Mouse (Mus musculus): ENCODE measurements around the gene Mylk3.

The Mylk3 gene

DNA sequence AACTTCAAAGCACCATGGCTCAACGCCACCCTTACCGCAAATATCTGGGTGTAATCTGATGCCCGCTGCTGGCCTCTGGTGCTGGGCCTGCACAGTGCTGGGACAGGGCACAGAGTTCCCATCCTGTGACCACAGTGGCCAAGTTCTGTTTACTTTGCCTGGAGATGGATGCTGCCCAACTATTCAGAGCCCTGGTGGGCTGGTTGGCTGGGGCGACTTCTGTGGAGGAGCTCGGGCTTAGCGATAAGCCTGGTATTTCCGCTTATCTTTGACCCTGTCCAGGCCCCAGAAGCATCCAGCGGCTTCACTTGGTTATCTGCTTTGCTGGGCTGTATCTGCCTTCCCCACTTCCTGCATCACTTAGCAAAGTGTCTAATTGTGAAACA lies 5.3 kb downstream of the Mylk3 start:
- no peak for DNase-seq (ENCODE audit: low spot score in 2 of 2)

DNA sequence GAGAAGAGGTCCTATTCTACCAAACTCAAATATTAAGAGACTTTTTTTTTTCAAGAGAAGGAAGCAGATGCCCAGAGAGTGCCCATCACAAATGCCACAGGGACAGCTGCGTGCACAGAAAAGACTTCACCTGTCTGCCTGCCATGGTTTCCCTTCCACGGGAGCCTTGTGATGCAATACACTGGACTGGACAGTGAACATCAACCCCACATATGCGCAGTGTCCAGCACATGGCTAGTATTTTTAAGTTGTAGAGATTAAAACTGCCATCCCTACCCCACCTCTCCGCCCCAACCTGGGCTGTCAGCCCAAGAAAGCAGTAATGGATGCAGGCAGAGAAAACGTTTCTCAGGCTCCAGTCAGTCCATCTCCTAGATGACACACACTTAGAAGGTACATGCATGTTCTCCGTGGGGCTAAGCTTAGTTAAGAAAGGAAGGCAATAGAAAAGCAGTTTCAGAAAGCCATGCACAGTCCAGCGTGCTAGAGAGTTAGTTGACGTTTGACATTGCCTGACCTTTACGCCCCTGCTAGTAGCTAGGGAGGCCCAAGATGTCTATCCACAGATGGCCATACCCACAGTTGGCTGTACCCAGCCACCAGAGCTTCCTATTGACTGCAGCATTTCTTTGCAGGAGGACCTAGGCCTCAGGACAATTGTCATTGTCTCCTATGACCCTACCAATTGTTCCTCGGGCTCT lies 5.9 kb downstream of the Mylk3 start:
- DNase-seq (ENCODE audit: low spot score in 2 of 2): no peak

GRCm38 (mm10) chr8:85379142-85379781 lies 6.9 kb downstream of the Mylk3 start:
- peak; percentile 33 to 59 for DNase-seq (ENCODE audit: low spot score in 2 of 2)

- no peak for DNase-seq (ENCODE audit: low spot score in 2 of 2)
Measured at GRCm38 (mm10) chr8:85376516-85376915, 9.6 kb downstream of the Mylk3 start.

DNA sequence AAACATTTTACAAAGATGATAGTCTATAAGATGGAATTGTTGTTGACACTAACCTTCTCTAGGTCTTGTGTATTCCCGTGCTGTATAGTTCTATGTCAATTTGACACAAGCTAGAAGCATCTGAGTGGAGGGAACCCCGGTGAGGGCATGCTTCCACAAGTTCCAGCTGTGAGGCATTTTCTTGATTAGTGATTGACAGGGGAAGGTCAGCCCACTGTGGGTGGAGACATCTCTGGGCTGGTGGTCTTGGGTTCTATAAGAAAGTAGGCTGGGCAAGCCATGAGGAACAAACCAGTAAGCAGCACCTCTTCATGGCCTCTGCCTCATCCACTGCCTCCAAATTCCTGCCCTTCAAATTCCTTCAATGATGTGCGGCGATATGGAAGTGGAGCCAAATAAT lies 11.9 kb downstream of the Mylk3 start:
- no peak for DNase-seq (ENCODE audit: low spot score in 2 of 2)

DNA sequence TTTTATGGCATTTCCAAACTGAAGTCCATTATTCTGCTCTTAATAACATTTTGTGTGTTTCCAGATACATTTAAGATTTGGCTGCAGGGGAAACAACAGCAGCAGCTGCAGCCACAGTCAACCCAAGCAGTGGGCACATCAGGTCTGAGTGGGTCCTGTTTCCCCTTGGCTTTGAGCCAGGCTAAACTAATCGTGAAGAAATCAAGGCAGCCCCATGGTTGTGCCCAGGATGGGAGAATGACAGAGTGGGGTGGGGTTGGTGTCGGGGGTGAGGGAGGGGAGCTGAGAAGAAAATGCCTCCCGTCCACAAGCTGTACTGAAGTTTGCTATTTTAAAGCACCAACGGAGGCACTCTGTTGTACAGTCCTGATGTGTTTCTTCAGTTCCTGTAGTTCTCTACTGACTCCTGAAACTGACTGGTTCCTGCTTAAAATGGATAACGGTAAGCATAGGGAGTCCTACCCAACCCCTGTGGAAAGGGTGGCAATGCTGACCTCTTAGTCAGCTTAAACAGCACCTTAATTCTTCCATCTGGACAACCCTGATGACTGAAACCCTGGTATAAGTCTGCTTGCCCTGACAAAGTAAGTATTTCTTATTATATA lies 12.6 kb downstream of the Mylk3 start:
- DNase-seq (ENCODE audit: low spot score in 2 of 2): no peak

DNA sequence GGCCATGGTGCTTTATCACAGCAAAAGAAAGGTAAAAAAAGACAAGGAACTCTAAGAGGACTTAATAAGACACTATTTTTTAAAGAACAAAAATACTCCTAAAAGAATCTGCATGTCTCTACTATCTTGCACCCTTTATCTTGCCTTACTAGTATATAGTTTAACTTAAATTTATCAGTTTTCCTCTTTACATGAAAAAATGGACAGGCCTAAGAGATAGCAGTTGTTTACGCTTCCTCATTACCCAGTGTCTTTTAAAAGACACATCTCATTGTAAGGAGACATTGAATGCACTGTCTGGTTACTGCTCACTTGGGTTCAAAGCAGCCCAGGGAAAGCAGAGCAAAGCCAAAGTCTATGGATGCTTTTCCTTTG lies 13.7 kb downstream of the Mylk3 start:
- DNase-seq (ENCODE audit: low spot score in 2 of 2): no peak

DNA sequence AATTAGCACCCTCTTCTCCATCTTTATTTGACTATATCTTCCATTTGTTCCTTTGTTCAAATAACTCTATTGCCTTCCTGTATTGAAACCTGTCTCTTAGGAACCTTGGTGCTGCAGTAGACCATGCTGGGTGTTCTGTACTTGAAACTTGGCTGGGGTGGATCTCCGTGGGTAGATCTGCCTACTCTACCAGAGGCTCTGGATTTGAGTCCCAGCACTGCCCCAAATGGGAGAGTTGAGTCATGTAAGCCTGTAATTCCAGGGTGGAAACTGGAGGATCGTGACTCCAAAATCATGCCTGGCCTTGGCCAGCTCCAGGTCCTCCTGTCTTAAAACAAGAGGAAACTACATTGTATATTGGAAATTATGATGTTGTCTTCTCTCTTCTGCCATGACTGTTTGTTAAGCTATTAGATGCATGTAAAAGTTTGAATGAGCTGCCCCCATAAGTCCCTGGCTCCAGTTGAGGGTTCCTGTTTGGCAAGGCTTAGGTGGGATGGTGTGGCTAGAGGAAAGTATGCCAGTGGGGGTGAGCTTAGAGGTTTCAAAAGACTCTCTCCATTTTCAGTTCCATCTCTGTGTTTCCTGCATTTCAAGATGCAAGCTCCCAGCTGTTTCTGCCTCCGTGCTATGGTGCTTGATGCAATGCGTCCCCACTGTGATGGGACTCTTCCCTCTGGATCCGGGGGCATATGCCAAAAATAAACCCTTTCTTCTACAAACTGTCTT lies 14.2 kb downstream of the Mylk3 start:
- DNase-seq (ENCODE audit: low spot score in 2 of 2): no peak

DNA sequence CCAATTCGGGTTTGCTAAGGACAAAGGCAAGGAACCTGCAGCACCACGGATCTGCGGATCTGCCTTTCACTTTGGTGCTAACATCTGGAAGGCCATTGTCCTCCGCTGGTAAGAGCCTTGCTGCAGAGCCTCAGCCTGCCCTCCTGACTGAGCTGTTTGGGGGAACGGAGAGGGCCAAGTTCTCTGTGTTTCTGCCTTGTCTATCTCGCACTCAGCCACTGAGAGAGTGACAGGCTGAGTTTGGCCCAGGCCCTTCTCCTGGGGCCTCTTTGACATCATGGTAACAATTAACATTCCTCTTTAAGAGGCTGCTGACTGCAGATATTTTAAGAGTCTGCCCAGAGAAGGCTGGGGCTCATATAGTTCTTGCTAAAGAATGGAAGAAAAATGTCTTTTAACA lies 21.0 kb downstream of the Mylk3 start:
- no peak for DNase-seq (ENCODE audit: low spot score in 2 of 2)

GRCm38 (mm10) chr8:85364628-85365027 lies 21.5 kb downstream of the Mylk3 start:
- no peak for DNase-seq (ENCODE audit: low spot score in 2 of 2)

GRCm38 (mm10) chr8:85363406-85363805 lies 22.7 kb downstream of the Mylk3 start:
- no peak for DNase-seq (ENCODE audit: low spot score in 2 of 2)

- no peak for DNase-seq (ENCODE audit: low spot score in 2 of 2)
Measured at GRCm38 (mm10) chr8:85362211-85362610, 23.9 kb downstream of the Mylk3 start.

- DNase-seq (ENCODE audit: low spot score in 2 of 2): no peak
Measured at GRCm38 (mm10) chr8:85353287-85353686, 32.9 kb downstream of the Mylk3 start.

GRCm38 (mm10) chr8:85339871-85340573 lies 46.1 kb downstream of the Mylk3 start:
- DNase-seq (ENCODE audit: low spot score in 2 of 2): no peak

GRCm38 (mm10) chr8:85337681-85338080 lies 48.5 kb downstream of the Mylk3 start:
- DNase-seq (ENCODE audit: low spot score in 2 of 2): no peak

GRCm38 (mm10) chr8:85336211-85336933 lies 49.8 kb downstream of the Mylk3 start:
- DNase-seq (ENCODE audit: low spot score in 2 of 2): no peak

DNA sequence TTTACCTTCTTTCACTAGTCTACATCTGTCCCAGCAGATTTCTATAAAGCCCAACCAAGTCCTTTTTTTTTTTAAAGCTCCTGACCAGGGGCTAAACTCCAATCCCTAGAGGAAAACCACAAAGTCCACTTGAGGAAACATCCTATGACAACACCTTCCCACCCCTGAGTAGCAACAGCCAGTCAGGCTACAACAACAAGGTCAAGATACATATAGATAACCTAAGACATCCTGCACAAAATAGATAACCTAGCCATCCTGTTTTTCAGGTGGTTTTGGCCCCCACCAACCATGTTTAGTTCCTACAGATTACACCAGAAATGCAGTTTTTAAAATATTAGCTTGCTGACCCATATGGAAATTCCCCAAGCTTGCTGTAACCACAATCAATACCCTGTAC lies 51.0 kb downstream of the Mylk3 start:
- no peak for DNase-seq (ENCODE audit: low spot score in 2 of 2)

DNA sequence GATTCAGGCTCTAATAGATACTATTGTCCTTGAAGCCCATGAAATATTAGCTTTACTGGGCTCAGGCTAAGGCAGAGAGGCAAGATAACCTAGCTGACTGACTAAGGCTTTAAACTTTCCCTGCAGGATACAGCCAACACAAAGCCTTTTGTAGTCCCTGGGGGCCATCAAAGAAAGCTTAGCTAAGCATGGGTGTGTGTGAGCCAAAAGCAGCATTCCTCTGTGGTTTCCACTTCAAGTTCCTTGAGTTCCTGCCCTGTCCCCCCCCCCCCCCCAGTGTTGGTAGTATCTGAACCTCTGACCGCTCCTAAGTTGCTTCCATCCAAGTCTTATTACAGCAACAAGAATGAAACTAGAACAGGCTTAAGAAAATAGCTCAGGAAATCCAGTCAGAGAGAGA lies 56.6 kb downstream of the Mylk3 start:
- DNase-seq (ENCODE audit: low spot score in 2 of 2): no peak

- no peak for DNase-seq (ENCODE audit: low spot score in 2 of 2)
Measured at GRCm38 (mm10) chr8:85327036-85327435, 59.1 kb downstream of the Mylk3 start.

- DNase-seq (ENCODE audit: low spot score in 2 of 2): no peak
Measured at GRCm38 (mm10) chr8:85323084-85323483, 63.1 kb downstream of the Mylk3 start.

DNA sequence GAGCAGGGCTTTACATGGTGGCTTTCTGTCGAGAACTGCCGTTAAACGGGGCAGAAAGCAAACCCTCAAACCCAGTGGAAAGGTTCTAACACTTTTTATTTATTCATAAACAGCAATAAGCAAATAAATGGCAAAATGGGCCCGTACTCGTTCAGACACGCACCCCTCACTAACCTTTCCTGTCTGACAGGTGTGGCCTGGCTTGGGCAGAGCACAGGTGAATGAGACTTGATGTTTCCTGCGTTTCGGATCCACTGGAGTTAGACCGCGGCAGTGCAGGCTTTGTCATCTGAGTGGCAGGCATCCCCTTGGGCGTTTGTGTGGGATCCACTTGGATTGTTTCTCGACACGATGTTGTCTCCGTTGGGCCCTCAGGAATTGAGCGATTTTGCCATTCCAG lies 64.2 kb downstream of the Mylk3 start:
- peak; percentile 43 to 64 for DNase-seq (ENCODE audit: low spot score in 2 of 2)

All from urinary bladder, adult 18-20 months (tissue).